Mouse (Mus musculus) cortical plate, adult 2 months (tissue): Measurements from ENCODE around the gene Tas2r135.

Experiments used
- CTCF ChIP-seq: fragments of 200-500 bp; IDR thresholded peaks from 2 replicates; pipeline ENCODE4 v1.5.1; 2011; ENCODE audit warnings: mild to moderate bottlenecking, control low read depth, low read length; ENCODE audit not compliant: insufficient read depth; ENCODE audit errors: extremely low read depth
- POLR2A ChIP-seq: fragments of 200-500 bp; IDR thresholded peaks from 2 replicates; pipeline ENCODE4 v1.6.1; 2011; ENCODE audit warnings: mild to moderate bottlenecking, low read length, control low read depth; ENCODE audit not compliant: insufficient read depth; ENCODE audit errors: extremely low read depth

DNA sequence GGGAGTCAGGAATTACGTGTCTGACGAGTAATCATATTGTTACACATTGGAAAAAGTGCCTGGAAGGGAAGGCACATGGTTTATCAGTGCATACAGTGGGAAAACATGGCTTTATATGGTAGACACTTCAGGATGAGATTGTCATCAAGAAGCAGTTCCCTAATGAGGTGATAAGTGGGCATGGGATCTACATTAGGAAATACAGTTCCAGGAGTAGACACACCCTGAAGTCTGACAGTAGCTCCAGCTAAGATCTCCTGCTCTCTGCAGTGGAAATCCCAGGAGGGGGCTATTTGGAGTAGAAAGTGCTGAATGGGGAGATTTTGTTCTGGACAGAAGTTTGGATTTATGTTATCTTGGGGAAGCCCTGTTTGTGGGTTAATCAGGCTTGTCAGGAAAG lies 36.2 kb downstream of the Tas2r135 start:
- TF ChIP-seq CTCF (no peak), POLR2A (no peak)
